Mouse (Mus musculus) monocyte, adult 2 months (primary cell): Measurements from ENCODE around the gene Gm20388.

ENCODE experiments used
- DNase-seq, 2 experiments: peaks; one replicate each; pipeline ENCODE4 v3.0.0; 2022; ENCODE audit warnings: low spot score in 2 of 2, low read depth in 1 of 2

The Gm20388 gene

GRCm38 (mm10) chr8:120114315-120114841, 203.7 kb downstream of the Gm20388 start:
- DNase-seq = peak in 1 of 2 experiments; percentile 12

- no peak for DNase-seq
Measured at GRCm38 (mm10) chr8:120116600-120116999, 206.0 kb downstream of the Gm20388 start.

- no peak for DNase-seq
Measured at GRCm38 (mm10) chr8:120118162-120118561, 207.5 kb downstream of the Gm20388 start.

DNA sequence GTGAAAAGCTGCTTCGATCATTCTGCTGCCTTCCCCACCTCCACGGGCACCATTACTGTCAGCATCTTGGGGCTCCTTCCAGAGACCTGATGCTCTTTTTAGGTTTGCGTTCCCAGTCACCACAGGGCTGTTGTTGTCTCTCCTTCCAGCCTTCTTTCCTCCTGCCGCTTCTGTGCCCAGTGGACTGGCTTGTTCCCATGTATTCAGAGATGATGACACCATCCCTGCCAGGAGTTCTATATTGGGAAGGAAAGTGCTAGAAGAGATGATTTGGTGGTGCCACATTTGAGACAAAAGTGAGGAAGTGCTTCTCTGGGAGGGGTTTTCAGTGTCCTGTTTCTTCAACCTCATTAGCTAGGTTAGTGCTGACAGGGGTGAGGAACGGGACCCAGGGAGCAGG, 208.2 kb downstream of the Gm20388 start:
- DNase-seq = no peak

DNA sequence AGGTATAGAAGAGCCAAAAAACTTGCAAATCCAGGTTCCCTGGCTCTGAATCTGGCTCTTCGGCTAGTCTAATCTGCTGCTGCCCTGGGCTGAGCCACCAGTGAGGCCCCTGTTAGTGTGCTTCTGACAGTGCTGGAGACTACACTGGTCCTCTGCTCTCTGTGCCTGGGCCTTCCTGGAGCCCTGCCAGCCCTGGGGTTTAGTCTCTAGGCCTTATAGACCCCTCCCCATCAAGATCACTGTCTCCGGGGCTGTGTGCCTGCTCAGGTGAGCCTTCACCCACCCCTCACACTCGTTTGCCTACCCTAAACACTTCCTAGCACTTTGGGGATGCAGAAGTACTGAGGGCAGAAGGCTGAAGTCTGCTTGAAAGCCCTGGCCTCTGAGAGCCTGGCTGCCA, 208.8 kb downstream of the Gm20388 start:
- DNase-seq = no peak

GRCm38 (mm10) chr8:120119931-120120330, 209.3 kb downstream of the Gm20388 start:
- no peak for DNase-seq

DNA sequence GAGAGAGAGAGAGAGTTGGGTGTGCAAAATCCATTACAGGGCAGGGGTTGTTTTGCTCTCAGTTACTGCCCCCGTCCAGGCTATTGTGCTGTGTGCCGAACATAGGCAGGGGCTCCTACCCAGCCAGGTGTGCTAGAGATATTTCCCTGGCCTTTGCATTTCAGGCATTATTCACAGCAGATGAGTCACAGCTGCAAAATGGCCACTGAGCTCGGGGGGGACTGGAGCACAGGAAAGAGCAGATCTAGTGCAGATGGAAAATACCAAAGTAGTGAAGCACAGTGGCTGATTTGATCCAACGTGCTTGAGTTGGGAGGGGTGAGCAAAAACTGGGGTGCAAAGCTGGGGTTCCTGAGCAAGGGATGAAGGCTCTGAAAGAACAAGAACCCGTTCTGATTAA, 210.3 kb downstream of the Gm20388 start:
- DNase-seq = no peak

DNA sequence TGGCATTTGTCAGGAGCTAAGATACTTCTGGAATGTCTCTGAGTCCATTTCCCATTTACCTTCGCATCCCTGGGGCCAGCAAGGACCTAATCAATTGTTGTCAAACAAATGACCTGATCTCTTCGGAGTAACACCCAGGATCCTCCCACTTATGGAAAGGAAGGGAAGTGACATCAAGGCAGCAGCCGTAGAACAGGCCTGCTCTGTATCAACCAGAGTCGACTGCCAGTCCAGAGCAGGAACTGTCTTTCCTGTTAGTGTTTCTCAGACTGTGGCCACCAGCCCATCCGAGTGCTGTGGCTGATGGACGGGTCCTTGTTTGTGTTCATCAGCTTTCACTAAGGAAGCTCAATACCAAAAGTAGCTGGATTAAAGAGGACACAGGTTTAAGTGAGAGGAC, 213.6 kb downstream of the Gm20388 start:
- DNase-seq = no peak

- DNase-seq = no peak
Measured at GRCm38 (mm10) chr8:120124836-120125389, 214.3 kb downstream of the Gm20388 start.

DNA sequence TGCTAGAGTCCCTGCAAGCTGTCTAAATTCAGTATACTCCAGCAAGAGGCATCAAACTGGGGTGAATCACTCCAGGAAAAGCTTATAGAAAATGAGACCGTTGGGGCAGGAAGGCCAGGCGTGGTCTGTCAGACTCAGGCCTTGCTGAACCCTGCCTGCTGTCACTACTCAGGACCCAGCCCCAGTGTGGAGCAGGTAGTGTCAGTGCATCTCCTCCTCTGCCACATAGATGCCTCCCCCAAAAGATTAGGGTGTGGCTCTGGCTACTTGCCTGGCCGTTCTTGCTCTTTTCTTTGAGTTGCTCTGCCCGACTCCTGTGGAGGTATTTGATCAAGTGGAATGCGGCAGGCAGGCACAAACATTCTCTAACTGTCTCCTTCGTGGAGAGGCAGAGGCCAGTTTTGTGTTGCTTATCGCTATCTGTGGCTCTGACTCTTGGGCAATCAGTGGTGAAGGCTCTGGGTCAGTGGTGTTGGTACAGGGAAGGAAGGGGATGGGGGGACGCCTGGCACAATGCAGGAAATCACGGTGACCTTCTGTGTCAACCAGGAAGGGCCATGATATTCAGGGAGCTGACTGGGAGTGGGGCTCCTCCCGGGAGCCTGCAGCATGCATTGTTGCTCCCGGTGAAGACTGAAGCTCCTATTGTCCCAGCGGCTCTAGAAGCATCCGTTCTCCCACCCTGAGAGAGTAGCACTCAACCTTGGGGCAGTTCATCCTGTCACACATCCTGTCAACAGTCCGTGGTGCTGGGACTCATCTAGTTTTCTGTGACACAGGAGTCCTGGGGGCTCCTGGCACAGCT, 215.9 kb downstream of the Gm20388 start:
- no peak for DNase-seq

GRCm38 (mm10) chr8:120129547-120129946, 218.9 kb downstream of the Gm20388 start:
- DNase-seq = no peak

DNA sequence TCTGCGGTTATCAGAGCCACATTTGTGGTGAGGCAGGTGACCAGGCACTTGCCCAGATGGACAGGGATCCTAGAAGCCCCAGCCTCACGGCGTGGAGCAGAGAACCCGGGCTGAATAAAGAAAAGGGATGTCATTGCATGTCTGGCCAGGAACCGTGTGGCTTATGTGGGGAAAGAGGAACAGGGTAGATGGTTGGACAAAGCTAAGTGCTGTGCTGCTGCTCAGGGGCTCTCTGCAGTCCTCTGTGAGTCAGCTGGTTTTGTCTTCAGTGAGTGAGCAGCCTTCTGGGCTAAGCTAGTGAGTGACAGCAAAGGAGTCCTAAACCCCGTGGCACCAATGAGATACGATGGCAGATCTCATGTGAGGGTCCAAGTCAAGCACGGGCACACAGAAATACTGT, 220.5 kb downstream of the Gm20388 start:
- DNase-seq = no peak

DNA sequence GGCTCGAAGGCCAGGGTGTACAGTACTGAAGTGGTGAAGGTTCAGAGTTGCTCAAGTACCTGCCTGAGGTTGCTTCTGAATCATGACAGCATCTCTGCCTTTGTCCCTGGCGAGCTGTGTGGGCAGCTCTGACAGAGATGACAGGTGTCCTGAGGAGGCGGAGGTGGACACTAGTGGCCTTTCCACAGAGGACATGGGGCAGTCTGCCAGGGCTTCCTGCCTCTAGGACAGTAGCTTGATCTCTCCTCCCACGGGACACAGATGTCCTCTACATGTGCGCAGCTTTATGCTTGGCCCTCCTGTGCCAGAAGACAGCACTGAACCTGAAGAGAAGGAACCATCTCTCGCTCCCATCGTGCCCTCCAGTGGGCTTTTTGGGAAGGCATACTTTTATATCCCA, 222.5 kb downstream of the Gm20388 start:
- DNase-seq = no peak

DNA sequence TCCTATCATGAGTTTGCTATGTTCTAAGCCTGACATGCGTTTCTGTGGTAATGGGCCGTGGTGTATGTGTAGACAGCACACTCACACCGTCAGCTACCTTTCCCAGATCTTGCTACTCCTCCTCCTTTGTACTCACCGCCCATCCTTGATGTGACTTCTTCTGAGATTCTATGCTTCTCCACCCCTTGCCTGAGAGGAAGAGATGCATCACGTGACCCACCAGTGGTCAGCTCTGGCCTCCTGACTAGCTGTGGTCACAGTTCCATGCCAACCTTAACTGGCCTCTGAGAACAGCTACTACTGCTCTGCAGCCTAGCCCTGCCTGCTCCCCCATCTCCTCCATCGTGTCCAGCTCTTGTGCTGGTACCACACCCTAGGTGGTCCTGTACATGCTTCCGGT, 225.0 kb downstream of the Gm20388 start:
- no peak for DNase-seq

- no peak for DNase-seq
Measured at GRCm38 (mm10) chr8:120136618-120137017, 226.0 kb downstream of the Gm20388 start.

DNA sequence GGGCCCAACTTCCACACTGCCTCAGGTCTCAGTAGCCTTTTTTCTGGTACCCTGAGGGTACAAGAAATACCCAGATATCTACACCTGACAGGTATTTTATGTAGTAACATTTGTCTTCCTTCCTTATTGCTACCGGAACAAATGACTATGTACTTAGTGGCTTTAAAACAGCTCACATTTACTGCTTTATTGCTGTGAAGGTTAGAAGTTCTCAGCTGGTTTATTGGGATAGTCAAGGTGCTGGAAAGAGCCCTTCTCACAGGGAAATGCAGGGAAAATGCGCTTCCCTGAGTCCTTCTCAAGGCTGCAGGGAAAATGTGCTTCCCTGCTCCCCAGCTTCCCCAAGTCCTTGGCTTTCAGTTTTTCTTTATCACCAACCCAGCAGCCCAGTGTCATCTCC, 228.3 kb downstream of the Gm20388 start:
- DNase-seq = no peak

- no peak for DNase-seq
Measured at GRCm38 (mm10) chr8:120140769-120141168, 230.1 kb downstream of the Gm20388 start.

DNA sequence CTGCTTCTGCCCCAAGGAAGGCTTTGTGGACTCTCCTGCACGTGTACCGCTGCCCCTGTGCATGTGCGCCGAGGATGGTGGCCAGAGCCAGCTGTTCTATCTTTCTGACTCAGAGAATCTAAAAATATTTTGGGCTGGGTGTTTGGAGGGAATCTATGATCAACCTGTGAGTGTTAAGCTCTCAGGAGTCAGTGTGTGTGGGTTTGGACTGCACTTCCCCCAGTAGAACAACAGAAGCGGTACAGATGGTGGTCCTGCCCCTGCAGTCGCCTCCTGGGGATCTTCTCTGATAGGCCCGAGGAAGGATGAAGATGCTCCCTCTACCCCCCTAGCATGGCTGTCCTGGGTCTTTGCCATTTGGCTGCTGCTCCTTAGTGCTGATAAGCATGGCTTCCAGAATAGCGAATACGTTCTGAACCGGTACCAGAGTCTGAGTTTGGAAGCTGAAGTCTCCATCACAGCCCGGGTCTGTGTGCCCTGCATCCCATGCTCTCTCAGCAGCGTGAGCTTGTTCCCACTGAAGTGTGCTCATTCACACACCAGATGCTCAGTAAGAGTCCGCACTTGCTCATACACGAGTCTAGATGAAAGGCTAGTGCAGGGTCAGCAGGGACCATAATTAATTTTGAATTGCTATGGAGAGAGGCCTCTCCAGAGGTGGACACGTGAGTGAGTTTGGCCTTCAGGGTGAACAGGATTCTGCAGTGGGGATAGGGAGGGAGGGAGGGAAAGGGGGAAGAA, 233.4 kb downstream of the Gm20388 start:
- no peak for DNase-seq

- no peak for DNase-seq
Measured at GRCm38 (mm10) chr8:120144652-120145301, 234.1 kb downstream of the Gm20388 start.

GRCm38 (mm10) chr8:120146051-120146450, 235.4 kb downstream of the Gm20388 start:
- DNase-seq = no peak

- no peak for DNase-seq
Measured at GRCm38 (mm10) chr8:120150028-120150427, 239.4 kb downstream of the Gm20388 start.
